Mouse (Mus musculus): Measurements from ENCODE around the gene Sgtb. TPM values are rescaled to one million over a fixed set of nuclear protein-coding genes. Genes with fewer than 3 reads are reported as not detected.

The Sgtb gene
- total RNA-seq, 2 experiments from 2014 or later = 101 to 102 TPM

DNA sequence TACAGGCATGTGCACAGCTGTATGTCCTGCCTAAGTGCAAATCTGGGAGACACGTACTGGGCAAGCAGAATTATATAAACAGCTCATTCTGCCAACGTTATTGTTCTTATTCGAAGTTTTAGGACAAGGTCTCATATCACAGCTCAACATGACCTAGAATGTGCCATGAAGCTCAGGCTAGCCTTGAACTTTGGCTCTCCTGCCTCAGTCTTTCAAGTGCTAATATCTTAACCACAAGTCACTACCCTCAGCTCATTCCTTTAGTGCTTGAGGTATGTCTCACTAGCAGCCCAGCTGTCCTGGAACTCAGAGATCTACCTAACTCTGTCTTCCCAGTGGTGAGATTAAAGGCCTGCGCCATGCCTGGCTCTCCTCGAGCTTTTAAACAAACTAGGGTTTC lies 62.2 kb downstream of the Sgtb start:
- DNase-seq (ENCODE audit: low spot score in 2 of 2) = no peak
- intact Hi-C loops (cut with DNase I) = no loop called here

DNA sequence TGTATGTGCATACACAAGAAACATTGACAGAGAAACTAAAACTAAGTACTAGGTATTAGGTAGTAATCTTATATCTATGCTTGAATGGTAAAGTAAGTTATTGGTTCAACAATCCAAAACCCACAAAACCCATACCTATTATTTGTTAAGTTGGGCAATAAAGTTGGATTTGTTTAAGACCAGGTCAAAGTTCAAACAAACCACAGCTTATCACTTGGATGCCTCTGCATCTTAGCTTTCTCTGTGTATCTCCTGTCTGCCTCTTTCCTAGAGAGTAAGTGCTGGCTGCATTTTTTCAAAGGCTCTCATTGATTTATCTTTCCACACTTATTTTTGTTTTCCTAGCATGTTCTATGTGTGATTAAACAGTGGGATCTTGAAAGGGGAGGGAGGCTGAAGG lies 63.0 kb downstream of the Sgtb start:
- DNase-seq (ENCODE audit: low spot score in 2 of 2) = no peak
- intact Hi-C loops (cut with DNase I) = no loop called here

DNA sequence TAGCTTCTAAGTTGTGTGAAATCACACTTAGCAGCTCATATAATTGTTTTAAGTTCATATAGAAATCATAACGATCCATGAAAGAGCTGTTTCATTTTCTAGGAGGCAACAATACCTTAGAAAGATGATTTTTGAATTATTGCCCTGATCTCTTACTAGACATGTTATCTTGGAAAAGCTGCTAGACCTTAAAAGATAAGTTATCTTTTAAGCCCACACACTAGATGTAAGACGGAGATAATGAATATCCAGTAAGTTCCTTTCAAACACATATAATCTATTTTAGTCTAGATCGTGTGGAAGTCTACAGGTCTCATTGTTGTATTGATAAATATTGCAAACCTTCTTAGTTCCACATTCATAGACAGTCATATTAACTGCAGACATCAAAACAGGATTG lies 67.3 kb downstream of the Sgtb start:
- no peak for DNase-seq (ENCODE audit: low spot score in 2 of 2)
- intact Hi-C loops (cut with DNase I) = no loop called here

DNA sequence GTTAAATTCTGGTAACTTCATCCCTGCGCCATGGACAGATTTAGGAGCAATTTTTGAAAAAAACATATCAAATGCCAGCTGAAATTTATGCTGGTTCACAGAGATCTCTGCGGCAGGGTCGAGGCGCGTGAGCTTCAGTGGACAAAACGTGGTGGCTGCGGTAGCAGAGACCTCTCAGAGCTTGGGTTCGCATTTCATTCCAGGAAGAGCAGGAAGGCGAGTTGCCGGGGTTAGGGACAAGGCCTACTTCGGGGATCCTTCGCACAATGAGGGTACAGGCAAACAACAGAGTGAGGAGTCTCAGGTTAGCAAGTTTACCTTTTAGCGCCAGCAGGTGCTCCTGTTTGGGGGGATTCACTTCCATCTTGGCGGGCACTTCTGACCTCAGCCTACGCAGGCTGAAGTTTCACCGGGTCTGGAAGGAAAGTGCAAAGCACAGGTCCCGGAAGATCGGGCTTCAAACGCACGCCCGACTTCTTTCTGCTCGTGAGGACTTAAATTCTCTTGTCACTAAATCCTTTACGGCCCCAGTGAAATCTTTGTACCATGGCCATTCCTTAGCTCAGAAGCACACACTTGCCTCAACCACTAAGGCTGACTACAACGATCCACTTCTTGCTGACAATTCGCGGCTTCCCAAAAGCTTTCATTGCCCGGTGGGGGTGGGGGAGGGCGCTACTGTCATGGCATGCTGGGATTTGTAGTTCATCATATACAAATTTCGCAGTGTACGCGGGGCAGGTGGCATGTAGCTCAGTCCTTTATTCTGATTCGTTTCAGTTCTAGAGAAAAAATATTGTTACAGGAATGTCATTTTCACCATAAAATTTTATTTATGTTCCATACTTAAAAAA lies 68.5 kb downstream of the Sgtb start, which contains the start of gene Trappc13:
TSS of gene Trappc13 (minus strand) at position 674 of the 854 bp plus-strand sequence.
- DNase-seq (ENCODE audit: low spot score in 2 of 2) = peak in 1 of 2 experiments; percentile 84

DNA sequence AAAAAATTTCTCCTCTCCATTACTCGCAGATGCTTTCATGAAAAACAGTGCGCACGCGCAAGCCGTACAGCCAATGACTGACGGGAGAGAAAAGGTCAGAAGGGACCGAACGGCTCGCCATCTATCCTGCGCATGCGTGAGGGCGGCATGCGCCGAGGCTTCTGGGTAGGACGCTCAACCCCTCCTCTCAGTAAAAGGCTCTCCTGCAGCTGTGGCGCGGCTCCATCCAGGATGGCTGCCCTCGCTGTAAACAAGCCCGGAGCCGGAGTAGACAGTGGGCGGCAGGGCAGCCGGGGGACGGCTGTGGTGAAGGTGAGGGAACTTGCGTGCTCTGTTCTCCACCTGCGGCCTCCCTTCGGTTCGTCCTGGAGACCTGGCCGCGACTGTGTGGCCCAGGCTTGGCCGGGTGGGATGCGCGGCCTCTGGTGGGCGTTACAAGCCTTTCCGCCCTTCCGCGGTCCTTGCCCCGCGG lies 69.1 kb downstream of the Sgtb start, which contains the start of gene Trim23:
TSS of gene Trim23 (plus strand) at position 148 of the 472 bp plus-strand sequence.
- peak; percentile 98 for DNase-seq (ENCODE audit: low spot score in 2 of 2)
- intact Hi-C loops (cut with DNase I) = no loop called here

More for the DNA sequence above, 68.5 kb downstream of the Sgtb start, which contains the start of gene Trappc13:
- intact Hi-C loops (cut with DNase I) = no loop called here

DNA sequence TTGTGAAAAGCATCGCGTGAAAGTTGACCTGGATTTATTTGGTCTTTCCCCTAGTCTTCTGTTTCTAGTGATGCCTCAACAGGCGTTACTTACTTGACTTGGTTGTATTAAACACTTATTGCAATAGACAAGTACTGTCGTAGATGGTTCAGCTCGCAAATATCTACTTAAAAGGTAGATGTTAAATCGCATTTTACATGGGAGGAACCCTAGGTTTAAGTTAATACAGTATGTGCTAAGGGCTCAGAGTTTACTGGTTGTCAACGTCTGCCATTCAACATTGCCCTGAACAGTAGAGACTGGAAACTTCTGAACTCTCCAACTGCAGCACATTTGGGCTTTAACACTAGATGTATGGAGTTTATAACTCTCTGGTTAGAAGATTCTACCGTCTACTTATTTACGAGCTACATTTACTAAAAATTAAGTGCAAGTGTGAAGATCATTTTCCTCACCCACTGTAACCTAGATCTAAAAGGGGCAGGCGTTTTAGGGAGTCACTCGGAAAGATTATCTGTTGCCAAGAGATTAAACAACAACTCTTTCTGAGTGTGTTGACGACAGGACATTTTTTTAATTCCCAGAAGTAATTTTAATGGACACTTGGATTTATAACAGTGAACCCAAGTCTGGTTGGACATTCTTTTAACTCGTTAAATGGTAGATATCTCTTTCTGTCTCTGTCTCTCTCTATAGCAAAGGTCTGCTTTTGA lies 69.8 kb downstream of the Sgtb start:
- no peak for DNase-seq (ENCODE audit: low spot score in 2 of 2)
- intact Hi-C loops (cut with DNase I) = no loop called here

DNA sequence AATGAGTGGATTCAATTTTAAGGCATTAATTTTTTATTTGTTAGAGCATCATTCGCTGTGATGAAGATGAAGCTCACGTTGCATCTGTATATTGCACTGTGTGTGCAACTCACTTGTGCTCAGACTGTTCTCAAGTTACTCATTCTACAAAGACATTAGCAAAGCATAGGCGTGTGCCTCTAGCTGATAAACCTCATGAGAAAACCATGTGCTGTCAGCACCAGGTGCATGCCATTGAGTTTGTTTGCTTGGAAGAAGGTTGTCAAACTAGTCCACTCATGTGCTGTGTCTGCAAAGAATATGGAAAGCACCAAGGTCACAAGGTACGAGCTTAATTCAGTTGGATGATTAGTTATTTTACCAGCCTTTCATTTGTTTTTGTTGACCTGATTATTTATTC lies 77.8 kb downstream of the Sgtb start:
- DNase-seq (ENCODE audit: low spot score in 2 of 2) = no peak
- intact Hi-C loops (cut with DNase I) = no loop called here

Other genes with a start within 250 kb of the Sgtb start
- 10 to 100 TPM; 31.5 to 33.5 TPM for gene Erbin, start 189.2 kb upstream of the Sgtb start, total RNA-seq (2021)
- 10 to 100 TPM; 31.2 to 31.6 TPM for gene Nln, start 127 bp upstream of the Sgtb start, total RNA-seq (2021)
- 10 to 100 TPM; 46.8 to 50.7 TPM for gene Trappc13, start 68.7 kb downstream of the Sgtb start, total RNA-seq (2021)
- gene Trim23, start 69.1 kb downstream of the Sgtb start, total RNA-seq (2021) = 10 to 100 TPM; 56.3 to 58.2 TPM
- 1 to 10 TPM in 1 of 2 experiments, under 1 TPM in 1; 0.94 to 1.5 TPM for gene Cenpk, start 118.9 kb downstream of the Sgtb start, total RNA-seq (2021)
- 10 to 100 TPM; 11.2 to 12.0 TPM for gene Ppwd1, start 119.1 kb downstream of the Sgtb start, total RNA-seq (2021)
- gene Adamts6, start 178.1 kb downstream of the Sgtb start, total RNA-seq (2021) = 1 to 10 TPM; 3.1 to 3.4 TPM

Data from left cerebral cortex, postnatal 14 days (tissue).